27 mouse cellular contexts compared by ENCODE assay signal in the genomic region with DNA sequence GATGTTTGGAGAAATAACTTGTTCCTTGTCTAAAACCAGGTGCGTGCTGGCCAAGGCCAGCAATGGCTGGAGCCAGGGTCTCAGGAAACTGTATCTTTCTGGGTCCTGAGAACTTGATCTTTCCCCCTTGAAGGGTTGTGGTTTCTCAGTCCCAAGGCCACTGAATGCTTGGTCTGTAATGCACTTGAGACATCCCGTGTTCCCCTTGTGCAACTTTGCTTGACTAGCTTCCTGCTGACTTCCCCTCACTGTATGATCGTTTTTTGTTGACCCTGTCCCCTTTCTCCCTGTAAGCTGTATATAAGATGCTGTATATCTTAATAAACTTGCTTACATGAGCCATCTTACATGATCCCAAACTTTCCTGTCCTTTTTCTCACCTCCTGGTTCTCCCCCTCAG. TPM values are rescaled to one million over a fixed set of nuclear protein-coding genes. Genes with fewer than 3 reads are reported as not detected.
"Had no signal": no experiment of that assay in that cellular context is flagged by ENCODE, and none has a peak within 500 bp of the region (broad histone marks: within the 10 kb centered on the region; RNA-seq: fewer than 3 reads in every experiment).

No protein-coding gene starts in this region.

- H3K27ac ChIP-seq: liver, embryonic 14.5 days; lung, embryonic 15.5 days; macrophage; midbrain, embryonic 13.5 days; midbrain, embryonic 15.5 days; neural tube, embryonic 13.5 days; neural tube, embryonic 15.5 days had no signal

- DNase-seq: lung, adult 2 months; lung, postnatal 14 days; lung, postnatal 36 days; right cerebral cortex, postnatal 25 days; right cerebral cortex, postnatal 4 days; spleen, adult 18-20 months; thymus, adult 2 months; thymus, postnatal 25 days; thymus, postnatal 4 days had no signal

- H3K4me3 ChIP-seq: lung, embryonic 15.5 days; megakaryocyte, embryonic 14.5 days; midbrain, embryonic 13.5 days; midbrain, embryonic 15.5 days; myocyte; neural tube, embryonic 13.5 days; neural tube, embryonic 15.5 days had no signal

- H3K4me1 ChIP-seq: lung, embryonic 15.5 days; midbrain, embryonic 13.5 days; midbrain, embryonic 15.5 days; neural tube, embryonic 13.5 days; neural tube, embryonic 15.5 days had no signal

- H3K4me2 ChIP-seq: lung, embryonic 15.5 days; midbrain, embryonic 11.5 days; midbrain, embryonic 13.5 days; midbrain, embryonic 15.5 days; neural tube, embryonic 13.5 days; neural tube, embryonic 15.5 days had no signal

- H3K9me3 ChIP-seq: lung, embryonic 15.5 days; midbrain, embryonic 13.5 days; midbrain, embryonic 15.5 days; neural tube, embryonic 13.5 days; neural tube, embryonic 15.5 days had no signal

- H3K36me3 ChIP-seq: lung, embryonic 15.5 days; midbrain, embryonic 13.5 days; midbrain, embryonic 15.5 days; neural tube, embryonic 13.5 days; neural tube, embryonic 15.5 days had no signal

- H3K27me3 ChIP-seq: lung, embryonic 15.5 days; midbrain, embryonic 13.5 days; midbrain, embryonic 15.5 days; neural tube, embryonic 15.5 days had no signal

- H3K9ac ChIP-seq: liver, embryonic 14.5 days; lung, embryonic 15.5 days; midbrain, embryonic 13.5 days; midbrain, embryonic 15.5 days; neural tube, embryonic 13.5 days; neural tube, embryonic 15.5 days had no signal

- ATAC-seq: lung, postnatal 0 days; midbrain, embryonic 13.5 days; midbrain, embryonic 15.5 days had no signal

RNA-seq across cellular contexts. Expression of gene Cfap57, which starts 10.7 kb away (rescaled TPM):
- polyA plus RNA-seq: macrophage; myocyte; small intestine, adult 2 months had no signal

RNA-seq across cellular contexts. Expression of gene Olfr62, which starts 48.9 kb away (rescaled TPM):
- total RNA-seq: midbrain, postnatal 0 days had no signal
- polyA plus RNA-seq: liver, embryonic 14.5 days; liver, embryonic 16.5 days; lung, adult 2 months; lung, embryonic 15.5 days; lung, postnatal 0 days; macrophage; midbrain, embryonic 11.5 days; midbrain, embryonic 13.5 days; midbrain, embryonic 15.5 days; midbrain, postnatal 0 days; myocyte; neural tube, embryonic 11.5 days; neural tube, embryonic 13.5 days; neural tube, embryonic 15.5 days; small intestine, adult 2 months; stomach, embryonic 14.5 days; stomach, embryonic 16.5 days; thymus, adult 2 months; urinary bladder, adult 2 months had no signal
